Mouse (Mus musculus) stomach, postnatal 0 days (tissue): Measurements from ENCODE around the gene F13a1.

Experiments
- CTCF ChIP-seq: IDR thresholded peaks from 2 replicates; pipeline ENCODE4 v1.5.1; 2016; ENCODE audit warnings: antibody characterized with exemption, low read depth, mild to moderate bottlenecking, moderate library complexity
- EP300 ChIP-seq: optimal IDR thresholded peaks from 2 replicates; pipeline ENCODE3; 2016; ENCODE audit warnings: antibody characterized with exemption

- TF ChIP-seq CTCF: no peak
- no peak for TF ChIP-seq EP300
These were observed 130.3 kb downstream of the F13a1 start for GRCm38 (mm10) chr13:36919737-36920136.
